Mouse (Mus musculus) embryo, embryonic 11 days (tissue): Measurements from ENCODE around the gene St3gal3.

Experiments used
- DNase-seq: peaks from one replicate; pipeline ENCODE4 v3.0.0-alpha.2; 2015

St3gal3 gene

GRCm38 (mm10) chr4:118134485-118135365, at the start of gene St3gal3:
Gene St3gal3 (minus strand): TSS chr4:118134914.
- DNase-seq, result peak; percentile 97

DNA sequence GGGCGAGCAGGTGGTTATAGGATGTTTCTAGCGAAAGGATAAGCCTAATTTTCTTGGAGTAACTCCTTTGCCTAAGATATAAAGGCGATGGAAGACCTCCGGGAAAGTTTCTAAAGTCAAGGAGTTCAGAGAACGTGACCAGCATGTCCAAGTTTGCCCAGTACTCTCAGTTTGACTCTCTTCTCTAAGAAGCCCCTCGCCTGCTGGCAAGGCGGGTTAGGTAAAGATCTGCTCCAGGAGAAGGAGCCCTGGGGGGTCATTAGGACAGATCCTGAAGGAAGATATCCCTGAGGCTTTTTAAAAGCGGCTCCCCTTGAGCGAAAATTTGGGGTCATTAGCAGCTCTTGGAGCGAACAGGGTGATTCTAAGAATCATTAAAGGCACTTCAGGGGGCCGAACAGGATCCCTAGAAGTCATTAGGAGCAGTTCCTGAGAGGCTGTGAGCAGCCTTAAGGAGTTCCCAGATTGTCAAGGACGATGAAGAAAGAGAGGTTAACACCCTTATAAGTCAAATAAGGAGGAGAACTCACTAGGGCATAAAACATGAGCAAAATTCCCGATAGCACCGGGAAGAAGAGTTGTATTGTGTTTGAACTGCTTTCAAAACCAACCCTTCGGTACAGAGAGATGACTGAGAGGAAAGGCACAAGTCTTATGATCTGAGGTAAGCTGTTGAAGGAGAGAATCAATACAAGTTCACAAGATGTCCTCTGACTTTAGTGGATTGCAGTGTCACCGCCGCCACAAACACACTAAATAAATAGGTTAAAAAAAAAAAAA, 45.8 kb upstream of the St3gal3 start:
- no peak for DNase-seq

DNA sequence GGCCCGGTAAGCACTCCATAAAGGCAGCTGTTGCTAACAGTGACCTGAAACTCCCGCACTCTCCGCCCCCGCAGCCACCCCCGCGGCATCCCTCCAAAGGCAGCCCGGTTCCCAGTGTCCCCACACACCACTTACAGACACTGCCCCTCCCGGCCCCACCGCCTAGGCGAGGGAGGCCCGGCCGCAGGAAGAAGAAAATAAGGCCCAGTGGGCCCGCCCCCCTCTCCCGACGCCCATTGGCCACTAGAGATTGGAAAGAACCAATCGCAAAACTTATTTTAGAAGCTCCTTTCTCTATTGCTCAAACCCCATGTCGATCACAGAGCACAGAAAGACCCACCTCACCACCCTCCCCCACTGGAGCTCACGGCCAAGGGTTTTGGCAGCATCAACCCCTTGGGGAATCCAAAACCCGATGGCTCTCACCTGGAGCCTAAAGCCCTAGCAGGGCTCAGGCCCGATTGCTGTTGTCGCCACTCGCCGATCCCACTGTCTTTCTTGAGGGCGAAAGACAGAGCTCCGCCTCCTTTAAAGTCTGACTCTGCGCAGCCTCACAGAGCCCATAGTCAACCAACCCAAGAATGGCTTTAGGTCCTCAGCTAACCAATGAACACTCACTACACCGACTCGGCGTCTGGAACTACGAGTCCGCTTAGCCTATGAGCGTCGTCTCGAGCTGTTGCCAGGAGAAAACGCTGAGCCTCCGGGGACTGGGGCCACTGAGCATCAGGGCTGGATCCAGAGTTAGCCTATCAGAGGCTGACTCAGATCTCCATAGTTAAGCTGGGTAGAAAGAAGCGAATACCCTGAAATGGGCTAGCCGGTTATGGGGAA, 45.0 kb upstream of the St3gal3 start, which contains the start of gene Kdm4a:
Kdm4a (minus strand) TSS at position 577 of the 834 bp plus-strand sequence.
- DNase-seq, result peak; percentile 99

DNA sequence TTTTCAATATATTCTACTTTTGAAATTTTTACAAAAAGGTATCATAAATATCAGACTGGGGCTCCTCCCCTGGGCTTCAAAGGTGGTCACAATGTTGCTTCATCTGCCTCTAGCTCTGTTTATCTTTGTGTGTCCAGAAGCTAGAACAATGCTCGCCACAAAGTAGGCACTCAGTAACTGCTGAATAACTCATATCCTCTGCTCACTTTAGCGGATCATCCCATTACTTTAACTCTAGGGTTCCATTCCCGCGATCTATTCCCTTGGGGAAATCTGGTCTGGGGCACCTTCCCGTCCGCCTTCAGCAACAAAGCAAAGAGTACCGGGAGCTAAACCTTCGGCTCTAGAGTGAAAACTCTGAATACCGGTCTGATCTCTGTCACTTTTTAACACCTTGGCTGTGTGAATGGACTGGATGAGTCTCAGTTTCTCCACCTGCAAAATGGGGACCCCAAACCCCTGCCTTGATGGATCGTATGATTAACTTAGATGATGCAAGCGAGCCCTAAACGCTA, 44.3 kb upstream of the St3gal3 start:
- no peak for DNase-seq

GRCm38 (mm10) chr4:118172461-118172860, 37.7 kb upstream of the St3gal3 start:
- DNase-seq, result no peak

DNA sequence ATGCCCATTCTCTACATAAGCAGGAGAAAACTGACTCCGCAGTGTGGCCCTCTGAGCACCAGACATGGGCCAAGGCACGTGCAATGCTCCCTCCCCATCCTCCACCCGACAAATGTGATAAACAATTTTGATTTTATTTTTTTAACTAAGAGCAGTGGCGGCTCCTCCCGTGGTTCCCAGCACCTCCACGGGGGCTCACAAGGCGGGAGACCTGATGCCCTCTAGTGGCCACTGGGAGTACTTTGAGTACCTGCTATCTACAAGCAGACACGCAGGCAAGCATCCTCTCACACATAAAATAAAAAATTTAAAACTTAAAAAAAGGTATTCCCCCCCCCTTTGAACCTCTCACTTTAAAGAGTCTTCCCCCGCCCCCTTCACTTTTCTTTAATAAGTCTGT, 36.3 kb upstream of the St3gal3 start:
- peak; percentile 54 for DNase-seq

GRCm38 (mm10) chr4:118162123-118162522, 27.4 kb upstream of the St3gal3 start:
- DNase-seq, result no peak

GRCm38 (mm10) chr4:118157666-118158065, 23.0 kb upstream of the St3gal3 start:
- DNase-seq, result no peak

- no peak for DNase-seq
These were observed 21.8 kb upstream of the St3gal3 start for GRCm38 (mm10) chr4:118156559-118156958.

DNA sequence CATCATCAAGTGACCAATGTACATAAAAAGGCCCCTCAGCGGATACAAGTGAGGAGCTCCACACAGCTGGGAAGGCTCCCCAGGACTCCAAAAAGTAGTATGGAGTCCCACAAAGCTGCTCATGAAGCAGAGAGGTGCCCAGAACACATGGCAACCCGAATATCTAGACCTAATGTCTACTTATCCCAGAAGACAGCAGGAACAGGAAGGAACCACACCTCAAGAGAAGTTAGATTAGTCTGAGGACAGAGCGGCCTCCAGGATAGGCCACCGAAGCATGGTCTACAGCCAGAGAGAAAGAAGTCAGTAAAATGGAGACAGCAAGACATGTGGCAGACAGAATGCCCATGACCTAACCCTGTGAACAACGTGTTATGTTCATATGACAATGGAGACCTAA, 20.2 kb upstream of the St3gal3 start:
- DNase-seq, result no peak

DNA sequence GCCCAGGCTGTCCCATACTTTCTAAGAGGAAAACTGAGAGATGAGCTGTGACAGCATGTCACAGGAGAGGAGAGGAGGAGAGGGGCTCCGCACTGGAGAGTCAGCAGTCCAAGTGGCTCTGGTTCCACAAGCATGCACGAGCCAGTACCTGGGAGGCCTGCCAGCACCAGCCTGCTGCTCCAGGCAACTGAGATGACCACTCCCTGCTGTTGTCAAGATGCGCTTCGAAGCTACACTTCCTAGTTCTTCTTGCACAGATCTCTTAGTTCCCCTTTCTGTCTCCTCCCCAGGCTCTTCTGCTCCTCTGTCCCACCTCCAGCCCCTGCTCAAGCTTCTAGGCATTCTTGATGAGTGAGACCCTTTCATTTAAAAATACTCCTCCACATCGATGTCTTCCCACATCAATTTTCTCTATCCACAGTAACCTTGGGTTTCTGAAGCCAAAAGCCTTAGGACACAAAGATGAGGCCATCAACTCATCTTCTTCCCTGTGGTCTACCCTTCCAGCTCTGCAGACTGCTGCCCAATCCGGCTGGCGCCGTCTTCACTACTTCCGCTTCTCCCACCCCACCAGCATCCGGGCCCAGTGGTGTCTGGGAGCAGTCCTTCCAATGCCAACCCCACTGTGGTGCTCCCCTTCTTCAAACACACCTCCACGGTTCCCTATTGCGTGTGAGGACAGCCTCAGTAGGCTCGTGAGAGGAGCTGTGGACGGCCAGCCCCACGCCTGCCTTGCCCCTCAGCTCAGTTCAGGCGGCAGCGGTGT, 17.5 kb upstream of the St3gal3 start:
- no peak for DNase-seq

- no peak for DNase-seq
These were observed 16.1 kb upstream of the St3gal3 start for GRCm38 (mm10) chr4:118150804-118151203.

- no peak for DNase-seq
These were observed 15.4 kb upstream of the St3gal3 start for GRCm38 (mm10) chr4:118149956-118150680.

DNA sequence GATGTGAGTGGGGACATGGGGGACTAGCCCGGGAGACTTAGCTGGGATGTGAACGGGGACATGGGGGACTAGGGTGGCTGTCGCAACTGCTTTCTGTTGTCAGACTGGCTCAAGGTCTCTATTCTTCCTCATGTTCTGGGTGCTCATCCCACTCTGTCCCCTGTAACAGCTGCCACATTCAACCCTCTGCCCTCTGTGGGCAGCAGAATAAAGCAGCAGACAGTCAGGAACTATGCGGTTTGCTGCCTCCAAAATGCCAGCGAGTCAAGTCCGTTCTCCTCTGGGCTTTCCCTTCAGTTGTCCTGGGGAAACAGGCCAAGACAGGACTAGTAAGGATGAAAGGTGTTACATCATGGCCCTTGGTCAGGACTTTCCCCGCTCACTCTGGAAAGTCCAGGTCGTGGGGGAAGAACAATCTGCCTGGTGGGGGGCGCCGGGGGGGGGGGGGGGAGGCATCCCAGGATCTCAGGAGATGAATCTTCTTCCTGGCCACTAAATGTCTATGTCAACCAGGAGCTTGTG, 14.4 kb upstream of the St3gal3 start:
- no peak for DNase-seq

GRCm38 (mm10) chr4:118148317-118148687, 13.6 kb upstream of the St3gal3 start:
- no peak for DNase-seq

DNA sequence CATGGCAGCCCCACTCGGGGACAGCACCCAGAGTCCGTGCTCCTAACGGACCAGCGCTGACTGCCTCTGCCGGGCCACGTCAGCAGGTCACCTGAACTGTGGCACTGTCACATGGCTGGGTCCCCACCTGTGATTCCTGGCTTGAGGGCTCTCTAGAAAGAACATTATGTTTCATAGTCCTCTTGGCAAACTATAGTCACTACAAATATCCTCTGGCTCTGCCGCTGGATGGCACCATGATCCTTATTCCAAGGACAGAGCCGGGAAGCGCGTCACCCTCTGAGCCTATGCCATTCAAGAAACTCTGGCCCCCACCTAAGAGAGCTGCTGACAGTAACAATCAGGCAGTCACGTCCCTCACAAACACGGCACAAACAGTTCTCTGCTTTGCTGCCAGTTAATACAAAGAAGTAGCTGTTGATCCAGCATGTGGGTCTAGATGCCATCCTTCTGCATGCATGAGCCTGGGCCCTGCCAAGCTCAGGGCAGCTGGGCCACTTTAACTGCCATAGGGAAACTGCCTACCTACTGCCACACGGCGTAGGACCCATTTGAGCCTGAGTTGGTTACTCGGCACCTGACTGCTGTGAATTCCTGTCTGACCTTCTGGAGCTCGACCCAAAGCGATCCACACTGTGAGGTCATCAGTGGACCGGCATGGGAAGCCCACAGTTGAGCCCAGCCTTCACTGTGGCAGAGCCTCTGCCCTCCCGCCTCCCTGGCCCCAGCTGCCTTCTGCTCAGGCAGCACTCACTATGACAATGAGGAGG, 13.0 kb upstream of the St3gal3 start:
- DNase-seq, result no peak

GRCm38 (mm10) chr4:118147090-118147489, 12.4 kb upstream of the St3gal3 start:
- no peak for DNase-seq

GRCm38 (mm10) chr4:118144324-118144723, 9.6 kb upstream of the St3gal3 start:
- no peak for DNase-seq

GRCm38 (mm10) chr4:118143679-118144078, 9.0 kb upstream of the St3gal3 start:
- DNase-seq, result no peak

- no peak for DNase-seq
These were observed 6.8 kb upstream of the St3gal3 start for GRCm38 (mm10) chr4:118141511-118141910.
